Mouse (Mus musculus): ENCODE measurements around the gene Inpp4a. TPM values are rescaled to one million over a fixed set of nuclear protein-coding genes. Genes with fewer than 3 reads are reported as not detected.

Inpp4a gene
- polyA plus RNA-seq, 1 experiment from 2014 or later, result 79.9 TPM

Other genes with a start within 250 kb of the Inpp4a start
- 0.38 and 0.62 TPM in 2 replicates for gene Cnga3, start 85.4 kb upstream of the Inpp4a start, polyA plus RNA-seq (2015; fragmentation: Nextera tagmentation; extraction: Ambion mirVana)
- 60.9 and 62.5 TPM in 2 replicates for gene Coa5, start 130.2 kb downstream of the Inpp4a start, polyA plus RNA-seq (2015; fragmentation: Nextera tagmentation; extraction: Ambion mirVana)
- gene Unc50, start 130.3 kb downstream of the Inpp4a start, polyA plus RNA-seq (2015; fragmentation: Nextera tagmentation; extraction: Ambion mirVana), result 119 and 132 TPM in 2 replicates
- 9.1 and 11.7 TPM in 2 replicates for gene Mgat4a, start 241.2 kb downstream of the Inpp4a start, polyA plus RNA-seq (2015; fragmentation: Nextera tagmentation; extraction: Ambion mirVana)

Measured in midbrain, embryonic 16.5 days (tissue).